Mouse (Mus musculus): Measurements from ENCODE around the gene Hist1h2ao. TPM values are rescaled to one million over a fixed set of nuclear protein-coding genes. Genes with fewer than 3 reads are reported as not detected.
A peak's percentile ranks its signal among the peaks of the same experiment; 100 is the strongest.
"Not testable (repeated sequence)": the region's sequence is repeated elsewhere in the genome, so short reads cannot be mapped to it uniquely, and the experiment has no call there.

Gene Hist1h2ao
- polyA plus RNA-seq, 1 experiment from 2014 or later, result not detected

DNA sequence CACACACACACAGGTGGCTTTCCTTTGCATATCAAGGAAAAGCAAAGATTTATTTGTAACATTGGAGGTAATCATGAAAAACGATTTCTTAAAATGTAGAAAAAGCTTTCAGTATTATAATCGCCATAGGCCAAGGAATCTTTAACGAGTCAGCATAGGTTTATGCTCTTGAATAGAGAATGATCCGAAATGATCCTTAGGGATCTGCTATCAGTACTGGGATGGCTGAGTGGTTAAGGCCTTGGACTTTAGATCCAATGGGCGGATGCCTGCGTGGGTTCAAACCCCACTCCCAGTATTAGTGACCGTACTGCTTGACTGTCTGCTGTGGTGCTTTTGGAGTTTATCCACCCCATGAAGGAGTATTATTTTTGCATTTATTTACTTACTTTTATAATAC, 14.7 kb upstream of the Hist1h2ao start:
- Histone ChIP-seq H3K4me3 (ENCODE audit: low read depth, low read length) (no peak overlapping the region), H3K27me3 (ENCODE audit: control insufficient read depth, insufficient read depth, low read length) (no peaks in the 10 kb centered on the region), H3K4me2 (ENCODE audit: low read depth, low read length, severe bottlenecking) (no peak overlapping the region), H3K9ac (ENCODE audit: low read length) (no peak overlapping the region), H3K4me1 (replicated peaks; ENCODE audit: control insufficient read depth, insufficient read depth, low read length) (0 out of 2 replicates have a peak, but pooled peaks cover 2% of the 10 kb centered on the region), H3K36me3 (ENCODE audit: control insufficient read depth, insufficient read depth, low read length) (no peaks in the 10 kb centered on the region), H3K27ac (ENCODE audit: low read depth, low read length) (no peak overlapping the region), H3K9me3 (ENCODE audit: control insufficient read depth, low read length) (no peaks in the 10 kb centered on the region)
- ATAC-seq (replicated peaks; ENCODE audit: low FRiP score) (no peak), DNase-seq (ENCODE audit: low spot score) (peak; percentile 30)
- WGBS, result 91% methylated on average over 7 of the region's 7 CpGs

DNA sequence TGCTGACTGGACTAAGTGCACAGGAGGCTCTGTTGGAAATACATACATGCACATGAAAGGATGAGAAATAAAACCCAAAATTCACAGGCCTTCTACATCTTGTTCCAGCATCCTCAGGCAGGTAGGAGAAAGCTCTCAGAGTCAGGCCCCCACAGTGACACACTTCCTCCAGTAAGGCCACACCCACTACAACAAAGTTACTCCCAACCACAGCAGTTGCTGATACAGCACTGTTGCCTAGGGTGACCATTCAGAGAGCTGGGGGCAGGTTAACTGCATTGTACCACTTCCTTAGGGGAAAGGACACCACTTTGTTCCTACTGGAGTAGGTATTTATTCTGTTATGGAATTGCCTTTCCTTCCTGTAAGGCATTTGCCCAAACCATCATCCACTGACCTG, 13.1 kb upstream of the Hist1h2ao start:
- H3K36me3 ChIP-seq (ENCODE audit: control insufficient read depth, insufficient read depth, low read length); H3K9ac ChIP-seq (ENCODE audit: low read length); DNase-seq (ENCODE audit: low spot score); H3K4me3 ChIP-seq (ENCODE audit: low read depth, low read length); H3K4me1 ChIP-seq (replicated peaks; ENCODE audit: control insufficient read depth, insufficient read depth, low read length); H3K4me2 ChIP-seq (ENCODE audit: low read depth, low read length, severe bottlenecking); ATAC-seq (replicated peaks; ENCODE audit: low FRiP score); H3K27ac ChIP-seq (ENCODE audit: low read depth, low read length); H3K9me3 ChIP-seq (ENCODE audit: control insufficient read depth, low read length); H3K27me3 ChIP-seq (ENCODE audit: control insufficient read depth, insufficient read depth, low read length): not testable (repeated sequence)

DNA sequence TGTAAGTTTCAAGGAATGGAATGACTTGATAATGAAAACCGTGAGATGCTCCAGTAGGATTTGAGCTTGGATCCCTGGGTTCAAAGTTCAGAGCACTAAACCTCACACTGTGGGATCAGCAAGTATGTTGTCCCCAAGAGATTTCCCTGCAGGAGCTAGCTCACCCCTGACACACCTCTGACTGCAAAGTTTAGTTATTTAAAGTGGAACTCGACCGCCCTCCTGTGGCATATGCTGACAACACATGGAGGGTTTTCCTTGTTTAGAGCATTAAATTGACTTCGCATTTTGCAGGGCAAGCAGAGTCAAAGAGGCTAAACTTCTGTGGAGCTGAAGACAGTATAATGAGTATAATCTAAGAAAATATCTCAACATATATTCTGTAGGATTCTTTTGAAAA, 7.2 kb upstream of the Hist1h2ao start:
- not testable (repeated sequence) for H3K4me3 ChIP-seq (ENCODE audit: low read depth, low read length); DNase-seq (ENCODE audit: low spot score); H3K4me2 ChIP-seq (ENCODE audit: low read depth, low read length, severe bottlenecking); H3K9me3 ChIP-seq (ENCODE audit: control insufficient read depth, low read length); H3K36me3 ChIP-seq (ENCODE audit: control insufficient read depth, insufficient read depth, low read length); H3K4me1 ChIP-seq (replicated peaks; ENCODE audit: control insufficient read depth, insufficient read depth, low read length); H3K27ac ChIP-seq (ENCODE audit: low read depth, low read length); H3K9ac ChIP-seq (ENCODE audit: low read length); H3K27me3 ChIP-seq (ENCODE audit: control insufficient read depth, insufficient read depth, low read length)
- ATAC-seq (replicated peaks; ENCODE audit: low FRiP score), result peak; percentile 72
- no CpG with 5 or more reads among the region's 4 CpGs for WGBS

DNA sequence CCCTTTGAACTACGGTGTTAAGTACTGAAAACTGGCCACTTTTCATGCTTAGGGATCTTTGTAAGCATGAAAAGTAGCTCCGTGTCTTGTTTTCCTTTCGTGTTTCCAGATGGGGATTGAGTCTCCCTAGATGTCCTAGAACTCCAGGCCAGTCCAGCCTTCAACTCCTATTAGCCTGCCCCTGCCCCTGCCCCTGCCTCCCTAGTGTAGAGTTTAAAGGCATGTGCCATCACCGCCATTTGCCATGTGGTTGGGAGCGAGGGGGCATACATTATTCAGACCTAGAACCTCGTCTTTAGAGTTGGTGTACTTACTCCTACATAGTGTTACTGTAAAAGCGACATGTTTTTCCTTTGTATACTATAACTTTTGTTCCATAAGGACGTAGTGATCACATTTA, 809 bp downstream of the Hist1h2ao start:
- H3K36me3 ChIP-seq (ENCODE audit: control insufficient read depth, insufficient read depth, low read length); H3K27me3 ChIP-seq (ENCODE audit: control insufficient read depth, insufficient read depth, low read length); H3K4me1 ChIP-seq (replicated peaks; ENCODE audit: control insufficient read depth, insufficient read depth, low read length); H3K4me2 ChIP-seq (ENCODE audit: low read depth, low read length, severe bottlenecking); H3K27ac ChIP-seq (ENCODE audit: low read depth, low read length); H3K9me3 ChIP-seq (ENCODE audit: control insufficient read depth, low read length); H3K9ac ChIP-seq (ENCODE audit: low read length); H3K4me3 ChIP-seq (ENCODE audit: low read depth, low read length); DNase-seq (ENCODE audit: low spot score): not testable (repeated sequence)
- no CpG with 5 or more reads among the region's 8 CpGs for WGBS
- peak; percentile 49 for ATAC-seq (replicated peaks; ENCODE audit: low FRiP score)

DNA sequence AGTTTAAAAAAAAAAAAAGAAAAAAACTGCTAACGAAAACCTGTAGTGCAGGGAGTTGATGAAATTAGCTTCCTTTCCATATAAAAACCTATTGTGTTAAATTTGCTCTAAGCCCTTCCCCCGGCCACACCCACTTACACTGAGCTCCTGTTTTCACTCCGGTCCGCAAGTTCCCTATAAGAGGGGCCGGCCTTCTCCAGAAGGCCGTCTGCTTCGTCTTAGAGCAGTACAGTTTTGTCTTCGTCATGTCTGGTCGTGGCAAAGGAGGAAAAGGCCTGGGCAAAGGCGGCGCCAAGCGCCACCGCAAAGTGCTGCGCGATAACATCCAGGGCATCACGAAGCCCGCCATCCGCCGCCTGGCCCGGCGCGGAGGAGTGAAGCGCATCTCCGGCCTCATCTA, 1.3 kb downstream of the Hist1h2ao start, which contains the start of gene Hist1h4m:
Gene Hist1h4m (plus strand): TSS at position 208 of the 400 bp plus-strand sequence.
- ATAC-seq (replicated peaks; ENCODE audit: low FRiP score), result peak; percentile 62
- not testable (repeated sequence) for H3K27ac ChIP-seq (ENCODE audit: low read depth, low read length); H3K27me3 ChIP-seq (ENCODE audit: control insufficient read depth, insufficient read depth, low read length)

DNA sequence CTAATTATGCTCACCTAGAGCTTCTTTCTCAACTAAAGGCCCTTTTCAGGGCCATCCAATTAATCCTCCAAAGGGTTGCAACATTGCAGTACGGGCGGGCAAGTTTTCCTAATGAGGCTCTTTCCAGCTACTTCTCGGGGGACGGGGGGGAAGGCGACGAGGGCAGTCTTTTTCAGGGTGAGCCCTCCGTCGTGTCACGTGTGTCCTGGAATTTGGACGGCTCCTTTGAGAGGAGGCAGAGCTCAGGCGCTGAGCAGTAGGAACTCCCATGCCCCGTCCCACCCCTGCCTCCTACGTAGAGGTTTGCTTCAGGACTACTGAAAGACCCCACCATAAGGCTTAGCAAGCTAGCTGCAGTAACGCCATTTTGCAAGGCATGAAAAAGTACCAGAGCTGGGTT, 1.8 kb downstream of the Hist1h2ao start:
- ATAC-seq (replicated peaks; ENCODE audit: low FRiP score), result peak; percentile 69
- WGBS, result 0% methylated on average over 12 of the region's 14 CpGs
- not testable (repeated sequence) for H3K9me3 ChIP-seq (ENCODE audit: control insufficient read depth, low read length); H3K4me3 ChIP-seq (ENCODE audit: low read depth, low read length); DNase-seq (ENCODE audit: low spot score); H3K9ac ChIP-seq (ENCODE audit: low read length); H3K27me3 ChIP-seq (ENCODE audit: control insufficient read depth, insufficient read depth, low read length); H3K36me3 ChIP-seq (ENCODE audit: control insufficient read depth, insufficient read depth, low read length); H3K27ac ChIP-seq (ENCODE audit: low read depth, low read length); H3K4me1 ChIP-seq (replicated peaks; ENCODE audit: control insufficient read depth, insufficient read depth, low read length)
- 0 out of 2 replicates have a peak overlapping the region, but pooled peaks have one; percentile 15 for H3K4me2 ChIP-seq (ENCODE audit: low read depth, low read length, severe bottlenecking)

More for the DNA sequence above, 1.3 kb downstream of the Hist1h2ao start, which contains the start of gene Hist1h4m:
- H3K36me3 ChIP-seq (ENCODE audit: control insufficient read depth, insufficient read depth, low read length); DNase-seq (ENCODE audit: low spot score); H3K9me3 ChIP-seq (ENCODE audit: control insufficient read depth, low read length); H3K4me1 ChIP-seq (replicated peaks; ENCODE audit: control insufficient read depth, insufficient read depth, low read length); H3K9ac ChIP-seq (ENCODE audit: low read length); H3K4me3 ChIP-seq (ENCODE audit: low read depth, low read length): not testable (repeated sequence)
- no CpG with 5 or more reads among the region's 24 CpGs for WGBS
- H3K4me2 ChIP-seq (ENCODE audit: low read depth, low read length, severe bottlenecking), result 0 out of 2 replicates have a peak within 1 kb of the TSS, but pooled peaks have one; percentile 15

DNA sequence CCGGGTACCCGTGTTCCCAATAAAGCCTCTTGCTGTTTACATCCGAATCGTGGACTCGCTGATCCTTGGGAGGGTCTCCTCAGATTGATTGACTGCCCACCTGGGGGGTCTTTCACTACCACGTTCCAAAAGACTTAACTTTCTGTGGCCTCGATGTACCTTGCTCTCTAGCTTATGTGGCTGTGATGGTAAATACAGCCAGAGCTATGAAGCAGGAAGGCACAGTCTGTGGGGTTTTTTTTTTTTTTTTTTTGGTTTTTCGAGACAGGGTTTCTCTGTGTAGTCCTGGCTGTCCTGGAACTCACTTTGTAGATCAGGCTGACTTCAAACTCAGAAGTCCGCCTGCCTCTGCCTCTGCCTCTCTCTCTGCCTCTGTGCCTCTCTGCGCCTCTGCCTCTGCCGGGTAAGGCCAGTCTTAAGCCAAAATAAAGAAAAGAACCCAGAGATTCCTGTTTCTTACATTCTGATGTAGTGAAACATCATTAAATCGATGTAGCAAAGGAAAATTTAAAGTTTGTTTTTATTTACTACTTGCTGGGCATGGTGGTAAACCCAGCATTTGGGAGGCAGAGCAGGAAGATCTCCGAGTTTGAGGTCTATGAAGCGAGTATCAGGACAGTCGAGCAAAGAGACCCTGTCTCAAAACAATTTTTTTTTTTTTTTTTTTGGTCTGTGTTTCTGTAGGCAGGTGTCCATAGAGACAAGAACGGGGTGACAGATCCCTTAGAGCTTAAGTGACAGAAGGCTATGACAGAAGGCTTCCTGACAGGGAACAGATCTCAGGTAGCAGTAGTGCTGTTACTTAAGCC, 10.0 kb downstream of the Hist1h2ao start:
- H3K9me3 ChIP-seq (ENCODE audit: control insufficient read depth, low read length); H3K4me3 ChIP-seq (ENCODE audit: low read depth, low read length); DNase-seq (ENCODE audit: low spot score); H3K27me3 ChIP-seq (ENCODE audit: control insufficient read depth, insufficient read depth, low read length); H3K36me3 ChIP-seq (ENCODE audit: control insufficient read depth, insufficient read depth, low read length); H3K27ac ChIP-seq (ENCODE audit: low read depth, low read length); H3K9ac ChIP-seq (ENCODE audit: low read length); H3K4me2 ChIP-seq (ENCODE audit: low read depth, low read length, severe bottlenecking); ATAC-seq (replicated peaks; ENCODE audit: low FRiP score); H3K4me1 ChIP-seq (replicated peaks; ENCODE audit: control insufficient read depth, insufficient read depth, low read length): not testable (repeated sequence)
- 68% methylated on average over 7 of the region's 16 CpGs for WGBS

DNA sequence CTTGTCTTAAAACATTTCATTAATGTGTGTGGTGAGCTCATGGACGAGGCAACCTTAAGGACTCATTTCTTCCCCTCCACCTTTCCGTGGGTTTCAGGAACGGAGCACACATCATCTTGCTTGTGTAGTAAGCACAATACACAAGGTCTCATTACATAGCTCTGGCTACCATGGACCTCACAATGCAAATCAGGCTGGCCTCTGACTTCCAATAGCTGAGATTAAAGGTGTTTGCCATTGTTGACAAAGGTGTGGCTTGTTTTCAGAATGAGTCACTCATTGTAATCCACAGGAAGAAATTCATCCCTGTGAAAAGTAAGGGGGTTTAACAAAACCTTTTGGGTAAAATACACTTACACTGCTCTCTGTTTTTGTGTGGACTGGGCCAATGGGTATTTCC, 18.2 kb downstream of the Hist1h2ao start:
- Histone ChIP-seq H3K4me3 (ENCODE audit: low read depth, low read length) (no peak overlapping the region), H3K27ac (ENCODE audit: low read depth, low read length) (no peak overlapping the region), H3K27me3 (ENCODE audit: control insufficient read depth, insufficient read depth, low read length) (no peaks in the 10 kb centered on the region), H3K9me3 (ENCODE audit: control insufficient read depth, low read length) (no peaks in the 10 kb centered on the region), H3K9ac (ENCODE audit: low read length) (no peak overlapping the region), H3K4me1 (replicated peaks; ENCODE audit: control insufficient read depth, insufficient read depth, low read length) (no peaks in the 10 kb centered on the region), H3K36me3 (ENCODE audit: control insufficient read depth, insufficient read depth, low read length) (no peaks in the 10 kb centered on the region), H3K4me2 (ENCODE audit: low read depth, low read length, severe bottlenecking) (no peak overlapping the region)
- no peak for DNase-seq (ENCODE audit: low spot score)
- no peak for ATAC-seq (replicated peaks; ENCODE audit: low FRiP score)
- 78% methylated on average over 3 of the region's 3 CpGs for WGBS

DNA sequence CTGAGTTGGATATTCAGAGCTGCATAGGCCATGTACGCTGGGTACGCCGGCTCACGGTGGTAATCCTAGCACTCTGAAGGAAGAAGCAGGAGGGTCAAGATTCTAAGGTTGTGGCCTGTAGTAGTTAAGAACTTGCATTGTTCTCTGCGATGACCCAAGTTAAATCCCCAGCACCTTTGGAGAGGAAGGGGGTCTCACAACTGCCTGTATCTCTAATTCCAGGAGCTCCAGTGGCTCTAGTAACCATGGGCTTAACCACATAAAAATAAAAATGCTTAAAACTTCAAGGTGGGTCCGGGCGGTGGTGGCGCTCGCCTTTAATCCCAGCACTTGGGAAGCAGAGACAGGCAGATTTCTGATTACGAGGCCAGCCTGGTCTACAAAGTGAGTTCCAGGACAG, 20.1 kb downstream of the Hist1h2ao start:
- H3K9me3 ChIP-seq (ENCODE audit: control insufficient read depth, low read length), result no peaks in the 10 kb centered on the region
- DNase-seq (ENCODE audit: low spot score) (peak; percentile 51), ATAC-seq (replicated peaks; ENCODE audit: low FRiP score) (no peak)
- H3K9ac ChIP-seq (ENCODE audit: low read length), result no peak overlapping the region
- 0 out of 2 replicates have a peak overlapping the region, but pooled peaks have one; percentile 5 for H3K4me2 ChIP-seq (ENCODE audit: low read depth, low read length, severe bottlenecking)
- H3K4me3 ChIP-seq (ENCODE audit: low read depth, low read length), result no peak overlapping the region
- H3K36me3 ChIP-seq (ENCODE audit: control insufficient read depth, insufficient read depth, low read length), result no peaks in the 10 kb centered on the region
- H3K27me3 ChIP-seq (ENCODE audit: control insufficient read depth, insufficient read depth, low read length), result no peaks in the 10 kb centered on the region
- peak overlapping the region; percentile 50; the same call in 1 of the 2 replicates for H3K27ac ChIP-seq (ENCODE audit: low read depth, low read length)
- 89% methylated on average over 10 of the region's 10 CpGs for WGBS
- H3K4me1 ChIP-seq (replicated peaks; ENCODE audit: control insufficient read depth, insufficient read depth, low read length), result no peaks in the 10 kb centered on the region

Data from forebrain, embryonic 11.5 days (tissue).